Mouse (Mus musculus): ENCODE measurements around the gene Blvrb. TPM values are rescaled to one million over a fixed set of nuclear protein-coding genes. Genes with fewer than 3 reads are reported as not detected.
A peak's percentile ranks its signal among the peaks of the same experiment; 100 is the strongest.

Gene Blvrb
- total and polyA plus RNA-seq, 3 experiments: 210 to 245 TPM; not detected in 1

GRCm38 (mm10) chr7:27490227-27490542 is 42.4 kb downstream of the Blvrb start:
- peaks cover 0 to 25% of the 10 kb centered on the region in 2 experiments; a peak in 2 of 4 replicates for H3K36me3 ChIP-seq (ENCODE audit: control insufficient read depth in 1 of 2, insufficient read depth in 2 of 2, low read length in 2 of 2)
- H3K27me3 ChIP-seq (ENCODE audit: control insufficient read depth in 1 of 2, insufficient read depth in 2 of 2, low read length in 2 of 2): no peaks in the 10 kb centered on the region
- H3K4me3 ChIP-seq (ENCODE audit: control insufficient read depth in 1 of 2, insufficient read depth in 1 of 2, low read depth in 2 of 2, low read length in 2 of 2): peak overlapping the region; percentile 57 to 63
- peak overlapping the region; percentile 80 for H3K9ac ChIP-seq (ENCODE audit: control insufficient read depth, low read depth, low read length, poor library complexity, severe bottlenecking)
- no peak for DNase-seq (ENCODE audit: low read depth, low spot score)
- no peaks in the 10 kb centered on the region for H3K9me3 ChIP-seq (replicated peaks; ENCODE audit: insufficient read depth, low read length)
- H3K4me1 ChIP-seq (ENCODE audit: control insufficient read depth in 1 of 2, insufficient read depth in 2 of 2, low read length in 2 of 2): peaks cover 12 to 26% of the 10 kb centered on the region in 2 experiments
- peak overlapping the region; percentile 73 for H3K27ac ChIP-seq (ENCODE audit: control insufficient read depth, low read depth, low read length)
- peaks cover 11% of the 10 kb centered on the region for H3K79me2 ChIP-seq (ENCODE audit: control insufficient read depth, insufficient read depth, low read length, poor library complexity)
- TF ChIP-seq EP300 (IDR thresholded peaks at IDR 0.05; ENCODE audit: low read depth in 1 of 2, low read length in 2 of 2) (no peak), NRF1 (IDR thresholded peaks at IDR 0.05; ENCODE audit: insufficient read depth, low read depth, low read length, poor library complexity, severe bottlenecking) (0 out of 2 replicates have a peak, but pooled peaks have one; percentile 5)

GRCm38 (mm10) chr7:27490543-27491329 is 43.0 kb downstream of the Blvrb start:
- Histone ChIP-seq H3K9ac (ENCODE audit: control insufficient read depth, low read depth, low read length, poor library complexity, severe bottlenecking) (peak overlapping the region; percentile 88), H3K4me1 (ENCODE audit: control insufficient read depth in 1 of 2, insufficient read depth in 2 of 2, low read length in 2 of 2) (peaks cover 10 to 22% of the 10 kb centered on the region in 2 experiments), H3K27me3 (ENCODE audit: control insufficient read depth in 1 of 2, insufficient read depth in 2 of 2, low read length in 2 of 2) (no peaks in the 10 kb centered on the region), H3K4me3 (ENCODE audit: control insufficient read depth in 1 of 2, insufficient read depth in 1 of 2, low read depth in 2 of 2, low read length in 2 of 2) (peak overlapping the region; percentile 64 to 66), H3K36me3 (ENCODE audit: control insufficient read depth in 1 of 2, insufficient read depth in 2 of 2, low read length in 2 of 2) (peaks cover 0 to 20% of the 10 kb centered on the region in 2 experiments; a peak in 2 of 4 replicates), H3K79me2 (ENCODE audit: control insufficient read depth, insufficient read depth, low read length, poor library complexity) (peaks cover 11% of the 10 kb centered on the region), H3K27ac (ENCODE audit: control insufficient read depth, low read depth, low read length) (peak overlapping the region; percentile 89), H3K9me3 (replicated peaks; ENCODE audit: insufficient read depth, low read length) (no peaks in the 10 kb centered on the region)
- peak; percentile 93 for DNase-seq (ENCODE audit: low read depth, low spot score)
- TF ChIP-seq CHD1 (IDR thresholded peaks at IDR 0.05; ENCODE audit: low read depth, low read length) (peak; percentile 62; the same call in 1 of the 2 replicates), ZKSCAN1 (IDR thresholded peaks at IDR 0.05; ENCODE audit: low read depth, low read length) (no peak), UBTF (IDR thresholded peaks at IDR 0.05; ENCODE audit: borderline replicate concordance, insufficient read depth, low read depth, low read length) (no peak), GABPA (IDR thresholded peaks at IDR 0.05; ENCODE audit: low read depth, low read length) (no peak), USF1 (IDR thresholded peaks at IDR 0.05; ENCODE audit: low read depth, low read length) (0 out of 2 replicates have a peak, but pooled peaks have one; percentile 33), NELFE (IDR thresholded peaks at IDR 0.05; ENCODE audit: low read depth, low read length) (peak; percentile 48), MXI1 (IDR thresholded peaks at IDR 0.05; ENCODE audit: low read depth, low read length) (peak; percentile 31; the same call in 1 of the 2 replicates), ETS1 (IDR thresholded peaks at IDR 0.05; ENCODE audit: low read depth, low read length) (peak; percentile 28; the same call in 1 of the 2 replicates), MYB (IDR thresholded peaks at IDR 0.05; ENCODE audit: low read depth, low read length) (no peak), TBP (IDR thresholded peaks at IDR 0.05; ENCODE audit: low read depth, low read length) (peak; percentile 56; the same call in 1 of the 2 replicates), NRF1 (IDR thresholded peaks at IDR 0.05; ENCODE audit: insufficient read depth, low read depth, low read length, poor library complexity, severe bottlenecking) (0 out of 2 replicates have a peak, but pooled peaks have one; percentile 12), SMC3 (IDR thresholded peaks at IDR 0.05; ENCODE audit: low read depth, low read length) (peak; percentile 61), BHLHE40 (IDR thresholded peaks at IDR 0.05; ENCODE audit: borderline replicate concordance, low read depth, low read length) (peak; percentile 95), EP300 (IDR thresholded peaks at IDR 0.05; ENCODE audit: low read depth in 1 of 2, low read length in 2 of 2) (peak in 1 of 2 experiments; percentile 16; a peak in 2 of 4 replicates), CTCF (IDR thresholded peaks at IDR 0.05 in 2 of 3, conservative IDR thresholded peaks at IDR 0.05 in 1 of 3; ENCODE audit: control insufficient read depth in 1 of 3, insufficient read depth in 1 of 3, low read depth in 2 of 3, low read length in 3 of 3, poor library complexity in 1 of 3, severe bottlenecking in 1 of 3) (peak; percentile 62 to 77 (median 68)), CHD2 (IDR thresholded peaks at IDR 0.05; ENCODE audit: low read length) (no peak), ZMIZ1 (IDR thresholded peaks at IDR 0.05; ENCODE audit: low read depth, low read length) (peak; percentile 81), SIN3A (IDR thresholded peaks at IDR 0.05; ENCODE audit: low read length) (peak; percentile 68), ZC3H11A (IDR thresholded peaks at IDR 0.05; ENCODE audit: low read depth, low read length) (no peak), MYC (IDR thresholded peaks at IDR 0.05; ENCODE audit: low read depth, low read length) (no peak), MEF2A (IDR thresholded peaks at IDR 0.05; ENCODE audit: extremely low read depth, insufficient replicate concordance, low read depth, low read length, poor library complexity, severe bottlenecking) (no peak), ZNF384 (IDR thresholded peaks at IDR 0.05; ENCODE audit: low read depth, low read length) (peak; percentile 80), JUND (IDR thresholded peaks at IDR 0.05; ENCODE audit: low read depth, low read length) (no peak), USF2 (IDR thresholded peaks at IDR 0.05; ENCODE audit: borderline replicate concordance in 1 of 2, insufficient read depth in 1 of 2, low read depth in 1 of 2, low read length in 2 of 2) (no peak), RAD21 (IDR thresholded peaks at IDR 0.05; ENCODE audit: low read depth, low read length) (peak; percentile 26), ELF1 (IDR thresholded peaks at IDR 0.05; ENCODE audit: low read depth, low read length) (peak; percentile 54; the same call in 1 of the 2 replicates), TCF12 (IDR thresholded peaks at IDR 0.05; ENCODE audit: low read depth, low read length) (peak; percentile 57)
